In genomic region chr15:56005361-56005760, GRCm38 (mm10) we compare ENCODE assay signal across 20 mouse cellular contexts.
DNase-seq lines count a peak whose midpoint lies in the region; ATAC-seq lines count a peak whose summit lies in the region.
"Had no signal": no experiment of that assay in that cellular context is flagged by ENCODE, and none has a peak within 500 bp of the region (broad histone marks: within the 10 kb centered on the region; RNA-seq: fewer than 3 reads in every experiment).

No protein-coding gene starts in this region.

- peak; percentile 20 to 24 for DNase-seq in heart, adult 18-20 months
- DNase-seq in heart, postnatal 25 days (ENCODE audit: low spot score) = no peak
- DNase-seq in heart, postnatal 4 days = peak; percentile 10
- DNase-seq: adrenal gland, postnatal 14 days; cerebellum, adult 8-10 months; cerebellum, postnatal 14 days; embryo, embryonic 11 days; gastrocnemius, adult 2 months; gastrocnemius, postnatal 25 days; kidney, adult 8-10 months had no signal

- no peak overlapping the region for H3K4me3 ChIP-seq in heart, embryonic 15.5 days
- no peak overlapping the region for H3K4me3 ChIP-seq in heart, embryonic 16.5 days (ENCODE audit: low read length)
- H3K4me3 ChIP-seq: embryonic facial prominence, embryonic 15.5 days; erythroblast, embryonic 14.5 days; forebrain, embryonic 10.5 days; gastrocnemius, adult 2 months; hindbrain, embryonic 10.5 days had no signal

- H3K4me1 ChIP-seq in heart, embryonic 15.5 days (replicated peaks) = no peaks in the 10 kb centered on the region
- H3K4me1 ChIP-seq in heart, embryonic 16.5 days (ENCODE audit: control insufficient read depth, insufficient read depth, low read length) = peaks cover 3% of the 10 kb centered on the region; the same call in 1 of the 2 replicates
- H3K4me1 ChIP-seq: embryonic facial prominence, embryonic 15.5 days had no signal

- ATAC-seq in heart, embryonic 15.5 days (replicated peaks; ENCODE audit: insufficient number of reproducible peaks, insufficient read depth, low FRiP score, low read depth) = peak; percentile 82
- peak; percentile 89 for ATAC-seq in heart, embryonic 16.5 days (replicated peaks; ENCODE audit: extremely low read depth, insufficient read depth, low FRiP score)
- ATAC-seq in inflammation-experienced regulatory T-cells, adult 6 months = no peak
- ATAC-seq: forebrain, embryonic 14.5 days; intestine, embryonic 16.5 days had no signal

- WGBS in heart, embryonic 15.5 days = 60% methylated on average over 8 of the region's 8 CpGs
- 48% methylated on average over 8 of the region's 8 CpGs for WGBS in heart, embryonic 16.5 days

- no peaks in the 10 kb centered on the region for H3K27me3 ChIP-seq in heart, embryonic 15.5 days
- H3K27me3 ChIP-seq in heart, embryonic 16.5 days (ENCODE audit: control insufficient read depth, insufficient read depth, low read length) = no peaks in the 10 kb centered on the region
- H3K27me3 ChIP-seq: embryonic facial prominence, embryonic 15.5 days had no signal

- H3K36me3 ChIP-seq in heart, embryonic 15.5 days = no peaks in the 10 kb centered on the region
- no peaks in the 10 kb centered on the region for H3K36me3 ChIP-seq in heart, embryonic 16.5 days (ENCODE audit: control insufficient read depth, insufficient read depth)
- H3K36me3 ChIP-seq: embryonic facial prominence, embryonic 15.5 days; forebrain, embryonic 10.5 days; hindbrain, embryonic 10.5 days had no signal

- H3K9ac ChIP-seq in heart, embryonic 15.5 days = no peak overlapping the region
- no peak overlapping the region for H3K9ac ChIP-seq in heart, embryonic 16.5 days (ENCODE audit: low read length)
- H3K9ac ChIP-seq: embryonic facial prominence, embryonic 15.5 days; hindbrain, embryonic 14.5 days had no signal

- H3K9me3 ChIP-seq in heart, embryonic 15.5 days (replicated peaks) = no peaks in the 10 kb centered on the region
- H3K9me3 ChIP-seq in heart, embryonic 16.5 days (replicated peaks; ENCODE audit: control insufficient read depth, low read length) = no peaks in the 10 kb centered on the region
- H3K9me3 ChIP-seq: embryonic facial prominence, embryonic 15.5 days; forebrain, embryonic 10.5 days; hindbrain, embryonic 10.5 days had no signal

- H3K27ac ChIP-seq in heart, embryonic 15.5 days = peak overlapping the region; percentile 37
- H3K27ac ChIP-seq in heart, embryonic 16.5 days (ENCODE audit: low read length) = peak overlapping the region; percentile 73
- H3K27ac ChIP-seq: embryonic facial prominence, embryonic 15.5 days; forebrain, embryonic 10.5 days; gastrocnemius, adult 2 months; hindbrain, embryonic 10.5 days; hindbrain, embryonic 14.5 days had no signal

- H3K4me2 ChIP-seq in heart, embryonic 15.5 days = no peak overlapping the region
- no peak overlapping the region for H3K4me2 ChIP-seq in heart, embryonic 16.5 days (ENCODE audit: low read depth, low read length)
- H3K4me2 ChIP-seq: embryonic facial prominence, embryonic 15.5 days; hindbrain, embryonic 14.5 days had no signal

- intact Hi-C loops in heart, postnatal 25 days (cut with DNase I) = no loop called here
